Mouse (Mus musculus) limb, embryonic 10.5 days (tissue): ENCODE measurements around the gene Ralbp1. TPM values are rescaled to one million over a fixed set of nuclear protein-coding genes. Genes with fewer than 3 reads are reported as not detected.

Experiments
- DNase-seq: peaks from one replicate; pipeline ENCODE4 v3.0.0-alpha.2; 2017; ENCODE audit warnings: low spot score
- H3K27ac ChIP-seq: fragments of 300-500 bp; sonication (generic); 2 replicates; pipeline ENCODE4 v1.5.1; 2016; ENCODE audit warnings: mild to moderate bottlenecking
- H3K27me3 ChIP-seq: fragments of 300-500 bp; sonication (generic); 2 replicates; pipeline ENCODE4 v1.6.1; 2016; ENCODE audit warnings: low read depth, mild to moderate bottlenecking; ENCODE audit not compliant: poor library complexity, severe bottlenecking
- H3K36me3 ChIP-seq: fragments of 300-500 bp; sonication (generic); 2 replicates; pipeline ENCODE4 v1.6.1; 2016; ENCODE audit warnings: mild to moderate bottlenecking, moderate library complexity
- H3K4me1 ChIP-seq: fragments of 300-500 bp; sonication (generic); 2 replicates; pipeline ENCODE4 v1.6.1; 2016
- H3K4me3 ChIP-seq: fragments of 300-500 bp; sonication (generic); 2 replicates; pipeline ENCODE4 v1.5.1; 2016; ENCODE audit warnings: mild to moderate bottlenecking, moderate library complexity
- H3K9me3 ChIP-seq: fragments of 300-500 bp; sonication (generic); replicated peaks from 2 replicates; pipeline ENCODE4 v1.6.1; 2016; ENCODE audit warnings: mild to moderate bottlenecking
- WGBS: fragments of 180-500 bp; shearing (Covaris S2); methylation state at CpG from one replicate; pipeline ENCODE4 v1.1.7; 2016; 5-methylcytosine and 5-hydroxymethylcytosine counted together
- polyA plus RNA-seq: library from polyadenylated mRNA; unstranded; fragments of >200 nt; fragmentation: Nextera tagmentation; extraction: Ambion mirVana; gene quantifications from 2 replicates; pipeline ENCODE4 v1.2.1, GENCODE M21; 2016

Gene Ralbp1
- polyA plus RNA-seq, 1 experiment from 2014 or later, result 64.7 TPM

DNA sequence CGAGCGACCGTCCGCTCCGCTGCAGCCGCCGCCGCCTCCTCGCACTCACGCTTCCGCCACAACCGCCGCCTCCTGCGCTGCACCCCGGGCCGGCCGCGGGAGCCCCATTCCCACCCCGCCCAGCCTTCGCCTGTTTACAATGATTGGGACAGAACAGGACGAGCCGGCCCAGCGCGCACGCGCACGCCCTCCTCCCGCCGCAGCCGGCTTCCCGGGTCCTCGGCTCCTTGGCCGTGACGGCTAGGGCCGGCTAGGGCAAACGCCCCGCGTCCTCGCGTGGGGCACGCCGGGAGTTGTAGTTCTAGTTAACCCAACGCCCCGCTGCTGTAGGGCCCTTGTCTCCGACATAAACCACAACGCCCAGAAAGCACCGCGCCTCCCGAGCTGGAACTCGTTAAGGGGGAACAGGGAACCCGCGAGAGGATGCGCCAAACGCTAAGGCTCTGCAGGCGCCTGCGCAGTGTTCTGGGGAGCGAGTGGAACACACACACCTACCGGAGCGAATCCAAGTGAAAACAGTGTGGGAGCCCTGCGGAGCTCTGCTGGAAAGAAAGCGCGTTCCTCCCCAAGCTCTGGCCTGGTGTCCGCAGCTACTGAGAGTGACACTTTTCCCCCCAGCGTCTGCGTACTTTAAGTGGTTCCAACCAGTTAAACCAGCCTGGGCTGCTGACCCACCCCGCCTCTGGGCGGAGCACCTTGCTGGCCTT lies 754 bp downstream of the Ralbp1 start:
- DNase-seq, result peak; percentile 98
- WGBS, result under 1% methylated on average over 67 of the region's 67 CpGs
- peaks cover 22% of the 10 kb centered on the region for H3K4me1 ChIP-seq
- H3K4me3 ChIP-seq, result peak overlapping the region; percentile 90
- peak overlapping the region; percentile 91 for H3K27ac ChIP-seq
- no peaks in the 10 kb centered on the region for H3K9me3 ChIP-seq
- no peaks in the 10 kb centered on the region for H3K36me3 ChIP-seq
- no peaks in the 10 kb centered on the region for H3K27me3 ChIP-seq

DNA sequence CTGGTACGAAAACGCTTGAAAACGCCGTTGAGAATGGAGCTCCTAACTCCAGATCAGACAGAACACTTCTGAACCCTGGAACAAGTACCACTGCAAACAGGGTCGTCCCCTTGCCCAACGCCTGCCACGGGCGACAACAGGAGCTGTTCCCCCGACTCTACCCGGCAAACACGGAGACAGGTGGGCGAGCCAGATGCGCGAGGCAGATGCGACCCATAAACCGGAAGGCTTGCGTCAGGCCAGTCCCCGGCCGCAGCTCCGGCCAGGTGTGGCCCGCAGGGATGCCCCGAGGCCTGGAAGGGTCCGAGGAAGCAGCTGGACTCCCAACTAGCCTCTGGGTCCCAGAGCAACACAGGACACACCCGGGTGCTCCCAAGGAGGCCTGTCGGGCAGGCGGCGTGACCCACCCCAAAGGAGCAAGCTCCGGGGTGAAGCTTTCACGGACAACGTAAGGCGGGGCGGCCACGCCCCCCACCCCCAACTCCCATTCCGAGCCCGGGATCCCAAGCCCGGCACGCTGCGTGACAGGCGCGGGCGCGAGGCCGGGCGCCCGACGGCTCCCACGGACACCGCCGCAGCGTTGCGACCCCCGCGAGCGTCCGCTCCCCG lies 1.4 kb downstream of the Ralbp1 start:
- Histone ChIP-seq H3K36me3 (no peaks in the 10 kb centered on the region), H3K9me3 (no peaks in the 10 kb centered on the region), H3K27ac (peak overlapping the region; percentile 91), H3K27me3 (no peaks in the 10 kb centered on the region), H3K4me3 (peak overlapping the region; percentile 90), H3K4me1 (peaks cover 22% of the 10 kb centered on the region)
- under 1% methylated on average over 56 of the region's 56 CpGs for WGBS
- DNase-seq, result no peak

DNA sequence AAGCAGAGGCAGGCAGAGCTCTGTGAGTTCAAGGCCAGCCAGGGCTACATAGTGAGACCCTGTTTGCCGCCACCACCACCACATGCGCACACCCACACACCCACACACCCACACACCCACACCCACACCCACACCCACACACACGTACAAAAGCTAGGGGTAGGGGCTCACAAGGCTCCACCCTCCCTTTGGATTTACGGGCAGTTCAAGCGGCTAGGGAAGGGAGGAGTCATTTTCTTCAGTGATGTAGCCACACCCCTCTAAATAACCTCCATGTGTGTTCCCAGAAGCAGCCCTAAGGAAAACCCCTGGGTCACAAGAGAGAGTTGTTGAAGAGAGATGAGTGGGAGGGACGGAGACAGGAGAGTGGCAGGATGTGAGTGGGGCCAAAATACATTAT lies 8.6 kb downstream of the Ralbp1 start:
- 0 out of 2 replicates have a peak, but pooled peaks cover 3% of the 10 kb centered on the region for H3K36me3 ChIP-seq
- no peak for DNase-seq
- no peak overlapping the region for H3K4me3 ChIP-seq
- H3K9me3 ChIP-seq, result no peaks in the 10 kb centered on the region
- no peaks in the 10 kb centered on the region for H3K27me3 ChIP-seq
- H3K27ac ChIP-seq, result no peak overlapping the region
- H3K4me1 ChIP-seq, result peaks cover 12% of the 10 kb centered on the region
- WGBS, result 58% methylated on average over 6 of the region's 6 CpGs

DNA sequence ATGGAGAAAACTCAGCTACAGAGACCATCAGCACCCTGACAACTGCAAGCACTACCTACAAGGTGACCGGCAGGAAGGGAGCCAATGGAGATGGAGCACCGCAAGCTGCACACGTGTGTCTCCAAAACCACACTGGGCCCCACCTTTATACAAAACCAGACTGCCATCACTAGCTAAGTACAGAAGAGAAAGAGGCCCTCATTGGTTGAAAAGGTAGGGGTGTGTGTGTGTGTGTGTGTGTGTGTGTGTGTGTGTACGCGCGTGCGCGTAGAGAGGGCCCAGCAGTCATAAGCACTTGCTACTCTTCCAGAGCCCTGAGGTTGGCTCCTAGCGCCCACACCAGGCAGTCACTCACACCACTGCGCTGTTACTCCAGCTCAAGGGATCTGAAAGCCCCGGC lies 11.8 kb downstream of the Ralbp1 start:
- H3K4me3 ChIP-seq, result no peak overlapping the region
- peaks cover 18% of the 10 kb centered on the region for H3K4me1 ChIP-seq
- no peak overlapping the region for H3K27ac ChIP-seq
- no peak for DNase-seq
- no peaks in the 10 kb centered on the region for H3K9me3 ChIP-seq
- no peaks in the 10 kb centered on the region for H3K27me3 ChIP-seq
- WGBS, result 94% methylated on average over 11 of the region's 11 CpGs
- 0 out of 2 replicates have a peak, but pooled peaks cover 3% of the 10 kb centered on the region for H3K36me3 ChIP-seq

DNA sequence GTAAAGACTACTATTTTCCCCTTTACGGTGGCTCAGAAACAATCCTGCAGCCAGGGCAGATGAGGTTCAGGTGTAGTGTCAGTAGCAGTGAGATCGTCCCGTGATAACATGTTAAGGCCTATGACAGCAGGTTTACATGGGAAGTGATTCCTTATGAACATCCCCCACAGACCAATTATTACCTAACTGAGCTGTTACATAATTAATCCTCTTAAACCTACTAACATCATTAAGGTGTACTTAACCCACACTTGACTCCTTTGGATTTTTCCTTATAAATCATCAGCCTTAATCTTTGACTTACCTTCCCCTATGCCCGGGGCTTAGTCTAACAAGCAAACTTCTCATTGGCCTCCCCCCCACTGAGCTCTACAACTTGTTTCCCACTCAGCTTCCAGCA lies 12.4 kb downstream of the Ralbp1 start:
- H3K27me3 ChIP-seq, result no peaks in the 10 kb centered on the region
- DNase-seq, result no peak
- WGBS, result 88% methylated on average over 4 of the region's 4 CpGs
- no peaks in the 10 kb centered on the region for H3K36me3 ChIP-seq
- no peak overlapping the region for H3K4me3 ChIP-seq
- peaks cover 18% of the 10 kb centered on the region for H3K4me1 ChIP-seq
- no peaks in the 10 kb centered on the region for H3K9me3 ChIP-seq
- H3K27ac ChIP-seq, result no peak overlapping the region

DNA sequence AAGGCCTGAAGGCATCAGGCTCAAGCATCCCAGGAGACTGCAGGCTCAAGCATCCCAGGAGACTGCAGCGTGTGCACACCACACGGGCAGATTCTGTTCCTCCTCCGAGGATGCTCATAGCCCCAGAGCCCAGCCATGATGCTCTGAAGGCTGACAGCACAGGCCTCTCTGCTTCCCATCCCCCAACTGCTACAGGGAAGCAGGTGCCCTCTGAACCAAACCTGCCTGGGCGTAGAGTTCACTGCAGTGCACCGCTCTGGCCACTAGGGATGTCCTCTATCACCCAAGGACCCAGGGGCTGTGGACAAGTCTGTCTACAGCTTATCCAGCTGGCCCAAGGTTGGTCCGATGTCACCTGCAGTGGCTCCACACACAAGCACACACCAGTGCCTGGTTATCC lies 12.9 kb downstream of the Ralbp1 start:
- DNase-seq, result peak; percentile 61
- H3K4me1 ChIP-seq, result peaks cover 18% of the 10 kb centered on the region
- H3K36me3 ChIP-seq, result peaks cover under 1% of the 10 kb centered on the region; the same call in 1 of the 2 replicates
- 35% methylated on average over 6 of the region's 6 CpGs for WGBS
- no peaks in the 10 kb centered on the region for H3K27me3 ChIP-seq
- H3K4me3 ChIP-seq, result no peak overlapping the region
- H3K9me3 ChIP-seq, result no peaks in the 10 kb centered on the region
- H3K27ac ChIP-seq, result no peak overlapping the region

DNA sequence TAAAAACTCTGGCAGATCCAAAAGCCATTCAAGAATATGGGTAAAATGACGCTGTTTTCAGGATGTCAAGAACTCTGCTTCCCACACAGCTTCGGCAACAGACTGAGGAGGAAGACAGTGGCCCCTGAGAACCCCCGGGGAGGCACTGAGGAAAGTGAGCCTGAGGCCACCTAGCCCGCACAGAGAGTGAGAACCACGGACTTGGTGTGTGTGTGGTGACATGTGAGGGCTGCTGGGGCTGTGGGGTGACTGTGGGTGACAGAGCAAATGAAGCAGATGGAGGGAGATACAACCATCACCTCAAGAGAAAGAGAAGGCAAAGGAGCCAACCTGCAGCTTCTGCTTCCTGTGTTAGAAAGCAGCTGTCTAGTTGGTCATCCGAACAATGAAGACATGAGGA lies 13.5 kb downstream of the Ralbp1 start:
- 73% methylated on average over 6 of the region's 6 CpGs for WGBS
- no peaks in the 10 kb centered on the region for H3K9me3 ChIP-seq
- peaks cover 6% of the 10 kb centered on the region; the same call in 1 of the 2 replicates for H3K36me3 ChIP-seq
- no peak for DNase-seq
- H3K27ac ChIP-seq, result no peak overlapping the region
- no peaks in the 10 kb centered on the region for H3K27me3 ChIP-seq
- no peak overlapping the region for H3K4me3 ChIP-seq
- peaks cover 15% of the 10 kb centered on the region for H3K4me1 ChIP-seq

DNA sequence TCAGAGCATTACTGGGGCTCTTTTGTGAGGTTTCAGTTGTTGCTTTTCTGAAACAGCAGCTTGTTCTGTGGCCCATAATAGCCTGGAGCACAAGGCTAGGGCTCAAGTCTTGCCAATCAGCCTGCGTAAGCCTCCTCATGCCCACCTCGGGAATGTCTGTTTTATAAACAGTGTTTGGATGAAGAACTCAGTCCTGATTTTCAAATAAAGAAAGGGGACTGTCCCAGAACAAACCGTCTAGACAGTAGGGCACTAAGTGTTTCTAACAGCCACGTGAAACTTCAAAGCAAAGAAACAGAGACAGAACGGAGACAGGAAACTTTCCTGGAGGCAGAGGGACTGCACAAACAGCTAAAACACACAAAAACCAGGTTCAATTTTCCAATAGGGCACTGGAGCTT lies 14.0 kb downstream of the Ralbp1 start:
- no peak for DNase-seq
- no peak overlapping the region for H3K27ac ChIP-seq
- no peak overlapping the region for H3K4me3 ChIP-seq
- WGBS, result 45% methylated on average over 5 of the region's 5 CpGs
- H3K9me3 ChIP-seq, result no peaks in the 10 kb centered on the region
- H3K36me3 ChIP-seq, result peaks cover 10% of the 10 kb centered on the region
- H3K27me3 ChIP-seq, result no peaks in the 10 kb centered on the region
- peaks cover 13% of the 10 kb centered on the region for H3K4me1 ChIP-seq

- Histone ChIP-seq H3K36me3 (peaks cover 16% of the 10 kb centered on the region), H3K4me3 (no peak overlapping the region), H3K27me3 (no peaks in the 10 kb centered on the region), H3K27ac (no peak overlapping the region), H3K9me3 (no peaks in the 10 kb centered on the region), H3K4me1 (peaks cover 13% of the 10 kb centered on the region)
- peak; percentile 82 for DNase-seq
- 54% methylated on average over 4 of the region's 4 CpGs for WGBS
Measured at GRCm38 (mm10) chr17:65870146-65870545, 15.5 kb downstream of the Ralbp1 start.

DNA sequence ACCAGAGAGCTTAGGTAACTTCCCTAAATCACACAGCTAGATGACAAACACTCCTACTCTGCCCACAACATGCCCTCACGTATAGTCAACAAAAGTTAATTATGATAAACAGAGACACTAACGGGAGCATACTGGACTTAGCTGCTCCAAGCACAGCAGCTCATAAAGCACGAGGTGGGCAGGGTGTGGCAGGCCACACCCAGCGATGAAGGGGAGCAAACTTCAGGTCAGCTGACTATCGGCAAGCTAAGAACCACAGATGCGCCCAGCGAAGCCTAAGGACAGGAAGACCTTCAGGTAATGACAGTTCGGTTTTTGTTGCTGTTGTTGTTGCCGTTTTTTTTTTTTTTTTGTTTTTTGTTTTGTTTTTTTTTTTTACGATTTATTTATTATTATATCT lies 15.9 kb downstream of the Ralbp1 start:
- Histone ChIP-seq H3K27ac (no peak overlapping the region), H3K4me1 (peaks cover 13% of the 10 kb centered on the region), H3K9me3 (no peaks in the 10 kb centered on the region), H3K36me3 (peaks cover 16% of the 10 kb centered on the region), H3K4me3 (no peak overlapping the region), H3K27me3 (no peaks in the 10 kb centered on the region)
- no peak for DNase-seq
- 92% methylated on average over 10 of the region's 10 CpGs for WGBS

DNA sequence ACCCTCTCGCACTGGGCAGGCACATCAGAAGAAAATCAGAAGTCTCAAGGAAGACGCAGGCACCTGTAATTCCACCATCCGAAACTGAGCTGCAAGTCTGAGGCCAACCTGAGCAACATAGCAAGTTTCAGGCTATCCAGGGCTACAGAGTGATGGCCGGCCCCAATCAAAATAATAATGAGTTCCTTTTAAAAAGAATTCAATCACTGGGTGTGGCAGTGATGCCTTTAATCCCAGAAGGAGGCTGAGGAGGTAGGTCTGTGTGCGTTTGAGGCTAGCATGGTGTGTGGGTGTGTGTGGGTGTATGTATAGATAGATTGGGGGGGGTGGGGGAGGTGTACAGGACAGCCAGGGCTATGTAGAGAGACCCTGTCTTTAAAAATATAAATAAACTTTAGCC lies 17.6 kb downstream of the Ralbp1 start:
- Histone ChIP-seq H3K4me1 (peaks cover 13% of the 10 kb centered on the region), H3K27me3 (no peaks in the 10 kb centered on the region), H3K27ac (no peak overlapping the region), H3K9me3 (no peaks in the 10 kb centered on the region), H3K4me3 (no peak overlapping the region), H3K36me3 (peaks cover 28% of the 10 kb centered on the region)
- DNase-seq, result no peak
- 95% methylated on average over 5 of the region's 5 CpGs for WGBS

DNA sequence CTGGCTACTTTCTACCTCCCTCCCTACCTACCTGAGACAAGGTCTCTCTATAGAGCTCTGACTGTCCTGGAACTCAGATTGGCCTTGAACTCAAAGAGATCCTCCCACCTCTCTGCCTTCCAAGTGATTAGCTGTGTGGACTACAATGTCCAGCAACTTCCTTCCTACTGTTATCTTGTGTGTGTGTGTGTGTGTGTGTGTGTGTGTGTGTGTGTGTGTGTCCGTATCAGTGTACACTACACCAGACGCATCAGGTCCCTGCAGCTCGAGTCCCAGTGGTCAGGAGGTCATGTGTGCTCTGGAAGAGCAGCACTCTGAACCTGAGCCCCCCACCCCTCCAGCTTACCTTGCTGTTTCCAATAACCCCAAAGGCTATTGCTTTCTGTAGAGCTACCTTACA lies 19.4 kb downstream of the Ralbp1 start:
- Histone ChIP-seq H3K4me3 (no peak overlapping the region), H3K9me3 (no peaks in the 10 kb centered on the region), H3K4me1 (no peaks in the 10 kb centered on the region), H3K27ac (no peak overlapping the region), H3K27me3 (no peaks in the 10 kb centered on the region), H3K36me3 (peaks cover 38% of the 10 kb centered on the region)
- WGBS, result 93% methylated on average over 3 of the region's 3 CpGs
- no peak for DNase-seq

DNA sequence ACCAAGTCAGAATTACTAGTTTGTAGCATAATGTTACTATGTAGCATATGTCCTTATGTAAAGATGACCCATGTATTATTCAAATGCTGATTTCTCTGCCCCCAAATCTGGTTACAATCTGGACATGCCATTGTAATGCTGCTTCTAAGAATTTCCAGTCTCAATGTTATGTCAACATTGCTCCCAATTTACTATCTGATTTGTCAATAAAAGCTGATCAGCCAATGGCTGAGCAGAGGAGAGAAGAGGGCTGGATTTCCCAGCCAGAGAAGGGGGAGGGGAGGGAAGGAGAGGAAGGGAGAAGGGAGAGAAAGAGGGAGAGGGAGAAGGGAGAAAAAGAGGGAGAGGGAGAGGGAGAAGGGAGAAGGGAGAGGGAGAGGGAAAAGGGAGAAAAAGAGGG lies 20.3 kb downstream of the Ralbp1 start:
- Histone ChIP-seq H3K36me3 (peaks cover 45% of the 10 kb centered on the region), H3K4me1 (no peaks in the 10 kb centered on the region), H3K9me3 (no peaks in the 10 kb centered on the region), H3K27me3 (no peaks in the 10 kb centered on the region), H3K27ac (no peak overlapping the region), H3K4me3 (no peak overlapping the region)
- no peak for DNase-seq
